Mouse (Mus musculus) MEL (cell line): ENCODE measurements at regions not wholly inside any gene's neighbourhood (a gene's known extent, or its start where the extent isn't known, plus 50 kb on each side); places are given as distances from the start of the nearest gene placed in this dataset.

Experiments used
- DNase-seq: peaks from one replicate; pipeline ENCODE4 v3.0.0; 2011; ENCODE audit warnings: low read depth, low spot score
- H3K27ac ChIP-seq: 2 replicates; pipeline ENCODE4 v1.5.1; 2012; ENCODE audit warnings: low read depth, mild to moderate bottlenecking, control low read depth, low read length, moderate library complexity; ENCODE audit not compliant: control insufficient read depth
- H3K27me3 ChIP-seq, 2 experiments: fragments of 150-350 bp in 1 of 2; sonication (generic) in 1 of 2; 2 replicates each; pipeline ENCODE4 v1.6.1; 2012; ENCODE audit warnings: low read length in 2 of 2, mild to moderate bottlenecking in 2 of 2, improper control_type of control experiment in 1 of 2, moderate library complexity in 1 of 2; ENCODE audit not compliant: insufficient read depth in 2 of 2, control insufficient read depth in 1 of 2
- H3K36me3 ChIP-seq, 2 experiments: 2 replicates each; pipeline ENCODE4 v1.6.1; 2012 to 2014; ENCODE audit warnings: low read length in 2 of 2, improper control_type of control experiment in 1 of 2, inconsistent platforms in 1 of 2, mild to moderate bottlenecking in 1 of 2; ENCODE audit not compliant: insufficient read depth in 2 of 2, control insufficient read depth in 1 of 2
- H3K4me1 ChIP-seq, 2 experiments: fragments of 150-350 bp in 1 of 2; sonication (generic) in 1 of 2; 2 replicates each; pipeline ENCODE4 v1.6.1; 2012; ENCODE audit warnings: low read length in 2 of 2, improper control_type of control experiment in 1 of 2, mild to moderate bottlenecking in 1 of 2; ENCODE audit not compliant: insufficient read depth in 2 of 2, control insufficient read depth in 1 of 2
- H3K4me3 ChIP-seq, 2 experiments: fragments of 150-350 bp in 1 of 2; sonication (generic) in 1 of 2; 2 replicates each; pipeline ENCODE4 v1.5.1; 2012; ENCODE audit warnings: low read depth in 2 of 2, low read length in 2 of 2, mild to moderate bottlenecking in 2 of 2, moderate library complexity in 2 of 2, control low read depth in 1 of 2, improper control_type of control experiment in 1 of 2; ENCODE audit not compliant: control insufficient read depth in 1 of 2, insufficient read depth in 1 of 2
- H3K79me2 ChIP-seq: 2 replicates; pipeline ENCODE4 v1.6.1; 2012; ENCODE audit warnings: mild to moderate bottlenecking, low read length, moderate library complexity; ENCODE audit not compliant: control insufficient read depth, poor library complexity, insufficient read depth
- H3K9ac ChIP-seq: 2 replicates; pipeline ENCODE4 v1.6.1; 2012; ENCODE audit warnings: low read depth, mild to moderate bottlenecking, control low read depth, low read length, moderate library complexity; ENCODE audit not compliant: control insufficient read depth, poor library complexity, severe bottlenecking
- H3K9me3 ChIP-seq: fragments of 150-350 bp; sonication (generic); replicated peaks from 2 replicates; pipeline ENCODE4 v1.6.1; 2012; ENCODE audit warnings: mild to moderate bottlenecking, low read length, improper control_type of control experiment, moderate library complexity; ENCODE audit not compliant: insufficient read depth
- CTCF ChIP-seq, 3 experiments: IDR thresholded peaks in 2 of 3; conservative IDR thresholded peaks in 1 of 3; 2 replicates each; pipeline ENCODE4 v1.5.1; 2011 to 2012; ENCODE audit warnings: low read length in 3 of 3, low read depth in 2 of 3, mild to moderate bottlenecking in 2 of 3, improper control_type of control experiment in 1 of 3, inconsistent platforms in 1 of 3, mixed read lengths in 1 of 3, moderate library complexity in 1 of 3; ENCODE audit not compliant: control insufficient read depth in 1 of 3, insufficient read depth in 1 of 3, poor library complexity in 1 of 3, severe bottlenecking in 1 of 3
- E2F4 ChIP-seq: IDR thresholded peaks from 2 replicates; pipeline ENCODE4 v1.6.1; 2011; ENCODE audit warnings: low read depth, low read length, improper control_type of control experiment, borderline replicate concordance
- ELF1 ChIP-seq: IDR thresholded peaks from 2 replicates; pipeline ENCODE4 v1.6.1; 2014; ENCODE audit warnings: low read depth, mild to moderate bottlenecking, inconsistent platforms, low read length, improper control_type of control experiment, moderate library complexity
- EP300 ChIP-seq, 2 experiments: IDR thresholded peaks; 2 replicates each; pipeline ENCODE4 v1.6.1; 2011; ENCODE audit warnings: improper control_type of control experiment in 2 of 2, low read length in 2 of 2, low read depth in 1 of 2, mild to moderate bottlenecking in 1 of 2
- GABPA ChIP-seq: IDR thresholded peaks from 2 replicates; pipeline ENCODE4 v1.6.1; 2012; ENCODE audit warnings: low read depth, mild to moderate bottlenecking, inconsistent platforms, low read length, improper control_type of control experiment, moderate library complexity
- GATA1 ChIP-seq: IDR thresholded peaks from 2 replicates; pipeline ENCODE4 v1.6.1; 2011; ENCODE audit warnings: low read depth, low read length, improper control_type of control experiment
- HCFC1 ChIP-seq: IDR thresholded peaks from 2 replicates; pipeline ENCODE4 v1.6.1; 2012; ENCODE audit warnings: low read depth, mild to moderate bottlenecking, inconsistent platforms, low read length, improper control_type of control experiment, moderate library complexity
- JUND ChIP-seq: IDR thresholded peaks from 2 replicates; pipeline ENCODE4 v1.6.1; 2011; ENCODE audit warnings: low read depth, mild to moderate bottlenecking, improper control_type of control experiment, low read length
- KAT2A ChIP-seq: conservative IDR thresholded peaks from 2 replicates; pipeline ENCODE4 v1.6.1; 2012; ENCODE audit warnings: low read depth, low read length, improper control_type of control experiment, inconsistent platforms
- MAFK ChIP-seq: IDR thresholded peaks from 2 replicates; pipeline ENCODE4 v1.6.1; 2011; ENCODE audit warnings: low read depth, mild to moderate bottlenecking, low read length, improper control_type of control experiment, borderline replicate concordance
- MAX ChIP-seq: IDR thresholded peaks from 2 replicates; pipeline ENCODE4 v1.6.1; 2011; ENCODE audit warnings: low read length, improper control_type of control experiment
- MAZ ChIP-seq: IDR thresholded peaks from 2 replicates; pipeline ENCODE4 v1.6.1; 2012; ENCODE audit warnings: low read depth, mild to moderate bottlenecking, inconsistent platforms, low read length, improper control_type of control experiment
- MEF2A ChIP-seq: IDR thresholded peaks from 2 replicates; pipeline ENCODE4 v1.6.1; 2014; ENCODE audit warnings: low read depth, mild to moderate bottlenecking, inconsistent platforms, low read length, improper control_type of control experiment; ENCODE audit not compliant: poor library complexity, insufficient replicate concordance, severe bottlenecking; ENCODE audit errors: extremely low read depth
- MXI1 ChIP-seq: IDR thresholded peaks from 2 replicates; pipeline ENCODE4 v1.6.1; 2011; ENCODE audit warnings: mild to moderate bottlenecking, low read depth, low read length, improper control_type of control experiment
- MYB ChIP-seq: IDR thresholded peaks from 2 replicates; pipeline ENCODE4 v1.6.1; 2011; ENCODE audit warnings: mild to moderate bottlenecking, low read depth, low read length, improper control_type of control experiment
- MYC ChIP-seq: IDR thresholded peaks from 2 replicates; pipeline ENCODE4 v1.6.1; 2011; ENCODE audit warnings: low read depth, mild to moderate bottlenecking, low read length, improper control_type of control experiment, moderate library complexity
- NELFE ChIP-seq: IDR thresholded peaks from 2 replicates; pipeline ENCODE4 v1.6.1; 2011; ENCODE audit warnings: low read depth, low read length, improper control_type of control experiment
- POLR2AphosphoS2 ChIP-seq: IDR thresholded peaks from 2 replicates; pipeline ENCODE4 v1.6.1; 2011; ENCODE audit warnings: low read length, improper control_type of control experiment
- POLR2AphosphoS5 ChIP-seq: IDR thresholded peaks from 2 replicates; pipeline ENCODE4 v1.6.1; 2012; ENCODE audit warnings: low read depth, borderline replicate concordance, mild to moderate bottlenecking, inconsistent platforms, low read length, moderate library complexity, mixed read lengths
- RCOR1 ChIP-seq: IDR thresholded peaks from 2 replicates; pipeline ENCODE4 v1.6.1; 2012; ENCODE audit warnings: low read depth, mild to moderate bottlenecking, inconsistent platforms, low read length, improper control_type of control experiment
- SIN3A ChIP-seq: IDR thresholded peaks from 2 replicates; pipeline ENCODE4 v1.6.1; 2012; ENCODE audit warnings: low read length, improper control_type of control experiment, inconsistent platforms
- TAL1 ChIP-seq: IDR thresholded peaks from 2 replicates; pipeline ENCODE4 v1.6.1; 2012; ENCODE audit warnings: mild to moderate bottlenecking, inconsistent platforms, low read length, moderate library complexity, mixed read lengths
- TBP ChIP-seq: IDR thresholded peaks from 2 replicates; pipeline ENCODE4 v1.8.0; 2011; ENCODE audit warnings: low read depth, low read length, improper control_type of control experiment
- TCF12 ChIP-seq: IDR thresholded peaks from 2 replicates; pipeline ENCODE4 v1.6.1; 2014; ENCODE audit warnings: low read depth, mild to moderate bottlenecking, inconsistent platforms, low read length, improper control_type of control experiment, moderate library complexity
- UBTF ChIP-seq: IDR thresholded peaks from 2 replicates; pipeline ENCODE4 v1.6.1; 2012; ENCODE audit warnings: low read depth, mild to moderate bottlenecking, inconsistent platforms, low read length, improper control_type of control experiment, moderate library complexity, borderline replicate concordance; ENCODE audit not compliant: insufficient read depth
- USF1 ChIP-seq: IDR thresholded peaks from 2 replicates; pipeline ENCODE4 v1.6.1; 2014; ENCODE audit warnings: low read depth, mild to moderate bottlenecking, inconsistent platforms, low read length, improper control_type of control experiment, moderate library complexity
- USF2 ChIP-seq, 2 experiments: IDR thresholded peaks; 2 replicates each; pipeline ENCODE4 v1.6.1; 2011 to 2012; ENCODE audit warnings: improper control_type of control experiment in 2 of 2, low read length in 2 of 2, borderline replicate concordance in 1 of 2, inconsistent platforms in 1 of 2, low read depth in 1 of 2, mild to moderate bottlenecking in 1 of 2; ENCODE audit not compliant: insufficient read depth in 1 of 2
- ZKSCAN1 ChIP-seq: IDR thresholded peaks from 2 replicates; pipeline ENCODE4 v1.6.1; 2012; ENCODE audit warnings: low read depth, mild to moderate bottlenecking, inconsistent platforms, low read length, improper control_type of control experiment, moderate library complexity
- ZMIZ1 ChIP-seq: IDR thresholded peaks from 2 replicates; pipeline ENCODE4 v1.6.1; 2012; ENCODE audit warnings: low read depth, mild to moderate bottlenecking, inconsistent platforms, low read length, improper control_type of control experiment, moderate library complexity

DNA sequence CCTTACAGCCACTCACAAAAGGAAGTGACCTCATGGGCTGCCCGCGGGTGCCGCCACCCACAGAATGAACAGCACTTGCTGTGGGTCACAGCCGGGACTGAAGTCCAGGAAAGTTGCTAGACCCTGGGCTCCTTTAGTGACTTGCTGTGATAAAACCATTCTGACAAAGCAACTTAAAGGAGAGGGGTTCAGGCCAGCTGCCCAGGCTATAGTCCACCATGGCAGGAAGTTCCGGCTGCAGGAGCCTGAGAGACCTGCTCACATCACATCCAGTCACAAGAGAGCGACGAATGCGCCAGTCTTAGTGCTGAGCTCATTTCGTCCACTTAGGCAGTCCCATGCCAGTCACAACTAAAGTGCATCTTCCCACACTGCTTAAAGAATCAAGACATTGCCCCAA lies 54.3 kb upstream of the Ssx2ip start:
- Histone ChIP-seq H3K27ac (no peak overlapping the region), H3K4me3 (no peak overlapping the region), H3K36me3 (no peaks in the 10 kb centered on the region), H3K79me2 (no peaks in the 10 kb centered on the region), H3K9me3 (no peaks in the 10 kb centered on the region), H3K9ac (no peak overlapping the region), H3K27me3 (no peaks in the 10 kb centered on the region), H3K4me1 (no peaks in the 10 kb centered on the region)
- DNase-seq = no peak
- TF ChIP-seq MEF2A (no peak), ZKSCAN1 (no peak), POLR2AphosphoS5 (no peak), UBTF (no peak), USF2 (IDR thresholded peaks at IDR 0.05; ENCODE audit: borderline replicate concordance in 1 of 2, insufficient read depth in 1 of 2, low read depth in 1 of 2, low read length in 2 of 2) (no peak), EP300 (IDR thresholded peaks at IDR 0.05; ENCODE audit: low read depth in 1 of 2, low read length in 2 of 2) (no peak), MAFK (no peak), MYC (no peak), GABPA (no peak), POLR2AphosphoS2 (no peak), ZMIZ1 (no peak), HCFC1 (no peak), SIN3A (no peak), RCOR1 (no peak), USF1 (no peak), MAX (no peak), KAT2A (no peak), TAL1 (no peak), NELFE (no peak), GATA1 (no peak)

DNA sequence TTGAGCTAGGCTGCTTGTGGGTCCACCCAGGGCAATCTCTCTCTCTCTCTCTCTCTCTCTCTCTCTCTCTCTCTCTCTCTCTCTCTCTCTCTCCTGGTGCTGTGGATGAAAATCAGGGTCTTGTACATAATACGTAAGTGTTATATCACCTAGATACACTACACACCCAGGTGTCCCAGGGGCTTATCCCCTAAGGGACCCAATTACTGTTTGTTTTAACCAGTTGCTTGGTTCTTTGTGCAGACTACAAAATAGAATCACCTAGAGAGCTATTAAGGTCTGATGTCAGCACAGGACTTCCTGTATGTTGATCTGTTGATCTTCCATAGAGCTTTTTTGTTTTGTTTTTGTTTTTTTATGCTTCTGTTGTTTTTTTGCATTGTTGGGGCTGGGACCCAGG lies 53.0 kb upstream of the Ssx2ip start:
- no peaks in the 10 kb centered on the region for H3K27me3 ChIP-seq
- TF ChIP-seq CTCF (IDR thresholded peaks at IDR 0.05 in 2 of 3, conservative IDR thresholded peaks at IDR 0.05 in 1 of 3; ENCODE audit: control insufficient read depth in 1 of 3, insufficient read depth in 1 of 3, low read depth in 2 of 3, low read length in 3 of 3, poor library complexity in 1 of 3, severe bottlenecking in 1 of 3) (no peak), MYB (no peak), HCFC1 (no peak), TBP (no peak), JUND (no peak), GATA1 (no peak), MXI1 (no peak), NELFE (no peak), USF1 (no peak), MAFK (no peak), ELF1 (no peak), MAZ (no peak), E2F4 (no peak), POLR2AphosphoS5 (no peak), TCF12 (no peak)
- H3K9ac ChIP-seq = no peak overlapping the region
- no peaks in the 10 kb centered on the region for H3K4me1 ChIP-seq
- no peak overlapping the region for H3K27ac ChIP-seq
- no peak for DNase-seq
- H3K9me3 ChIP-seq = no peaks in the 10 kb centered on the region
- H3K4me3 ChIP-seq = no peak overlapping the region
- H3K79me2 ChIP-seq = no peaks in the 10 kb centered on the region
- H3K36me3 ChIP-seq = no peaks in the 10 kb centered on the region
